Mouse (Mus musculus): Measurements from ENCODE around the gene Myh14.
A peak's percentile ranks its signal among the peaks of the same experiment; 100 is the strongest.

The Myh14 gene

GRCm38 (mm10) chr7:44572956-44573484, 97.6 kb downstream of the Myh14 start:
- DNase-seq = no peak

DNA sequence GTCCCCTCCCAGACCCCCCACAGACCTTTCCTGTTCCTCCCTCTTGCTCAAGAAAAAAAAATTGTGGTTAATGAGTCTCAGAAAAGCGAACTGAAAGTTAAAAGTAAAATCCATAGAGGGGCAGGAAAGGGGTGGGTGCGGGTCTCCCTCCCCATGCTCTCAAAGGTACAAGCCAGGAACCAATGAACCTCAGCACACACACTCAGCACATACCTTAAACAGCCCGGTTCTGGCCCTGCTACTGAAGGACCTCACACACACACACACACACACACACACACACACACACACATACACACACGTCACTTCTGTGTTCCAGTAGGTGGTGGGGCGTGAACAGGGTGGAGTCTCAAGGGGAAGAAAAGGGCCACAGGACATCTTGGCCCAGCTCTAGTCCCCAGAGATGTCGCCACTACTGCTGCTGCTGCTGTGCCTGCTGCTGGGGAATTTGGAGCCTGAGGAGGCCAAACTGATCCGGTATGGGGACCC, 98.4 kb downstream of the Myh14 start, which contains the start of gene Napsa:
Napsa (plus strand) TSS at position 168 of the 489 bp plus-strand sequence.
- no peak for DNase-seq

GRCm38 (mm10) chr7:44571811-44572210, 98.8 kb downstream of the Myh14 start:
- no peak for DNase-seq

- no peak for DNase-seq
These were observed 99.7 kb downstream of the Myh14 start for GRCm38 (mm10) chr7:44570989-44571388.

- DNase-seq = no peak
These were observed 101.8 kb downstream of the Myh14 start for GRCm38 (mm10) chr7:44568803-44569202.

DNA sequence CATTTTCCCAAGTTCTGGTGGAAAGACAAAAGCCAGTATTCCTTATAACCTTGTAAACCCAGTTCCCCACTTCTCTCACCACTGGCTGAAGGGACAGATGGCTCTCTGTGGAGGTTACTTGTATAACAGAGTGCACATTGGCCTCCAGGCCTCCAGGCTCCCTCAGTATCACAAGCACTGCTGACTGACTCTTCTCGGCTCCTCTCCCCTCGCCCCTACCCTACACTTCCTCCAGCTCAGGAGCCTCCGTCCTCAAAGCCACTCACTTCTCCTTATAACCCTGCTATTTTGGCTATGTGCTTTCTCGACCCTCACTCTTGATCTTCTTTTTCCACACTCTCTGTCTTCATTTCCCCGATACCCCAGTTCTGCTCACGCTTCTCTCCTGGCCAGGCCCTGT, 105.2 kb downstream of the Myh14 start:
- DNase-seq = no peak

GRCm38 (mm10) chr7:44564486-44564885, 106.2 kb downstream of the Myh14 start:
- no peak for DNase-seq

DNA sequence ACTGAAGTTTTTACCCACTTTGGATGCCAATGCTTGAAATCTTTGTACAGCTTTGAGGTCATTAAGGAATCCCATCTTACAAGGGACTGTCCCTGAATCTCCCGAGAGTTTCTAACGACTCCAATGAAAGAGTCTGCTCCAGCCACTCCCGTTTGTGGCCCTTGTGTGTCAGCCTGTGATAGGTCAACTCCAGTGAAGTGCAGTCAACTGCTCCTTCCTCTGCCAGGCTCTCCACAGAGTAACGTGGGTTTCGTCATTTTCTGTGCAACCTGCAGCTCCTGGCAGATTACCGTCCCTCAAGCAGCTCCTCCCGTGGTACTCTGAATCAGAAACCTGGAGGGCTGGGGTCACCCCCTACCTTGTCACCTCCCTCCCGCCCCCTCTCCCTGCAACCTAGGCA, 107.4 kb downstream of the Myh14 start:
- no peak for DNase-seq

DNA sequence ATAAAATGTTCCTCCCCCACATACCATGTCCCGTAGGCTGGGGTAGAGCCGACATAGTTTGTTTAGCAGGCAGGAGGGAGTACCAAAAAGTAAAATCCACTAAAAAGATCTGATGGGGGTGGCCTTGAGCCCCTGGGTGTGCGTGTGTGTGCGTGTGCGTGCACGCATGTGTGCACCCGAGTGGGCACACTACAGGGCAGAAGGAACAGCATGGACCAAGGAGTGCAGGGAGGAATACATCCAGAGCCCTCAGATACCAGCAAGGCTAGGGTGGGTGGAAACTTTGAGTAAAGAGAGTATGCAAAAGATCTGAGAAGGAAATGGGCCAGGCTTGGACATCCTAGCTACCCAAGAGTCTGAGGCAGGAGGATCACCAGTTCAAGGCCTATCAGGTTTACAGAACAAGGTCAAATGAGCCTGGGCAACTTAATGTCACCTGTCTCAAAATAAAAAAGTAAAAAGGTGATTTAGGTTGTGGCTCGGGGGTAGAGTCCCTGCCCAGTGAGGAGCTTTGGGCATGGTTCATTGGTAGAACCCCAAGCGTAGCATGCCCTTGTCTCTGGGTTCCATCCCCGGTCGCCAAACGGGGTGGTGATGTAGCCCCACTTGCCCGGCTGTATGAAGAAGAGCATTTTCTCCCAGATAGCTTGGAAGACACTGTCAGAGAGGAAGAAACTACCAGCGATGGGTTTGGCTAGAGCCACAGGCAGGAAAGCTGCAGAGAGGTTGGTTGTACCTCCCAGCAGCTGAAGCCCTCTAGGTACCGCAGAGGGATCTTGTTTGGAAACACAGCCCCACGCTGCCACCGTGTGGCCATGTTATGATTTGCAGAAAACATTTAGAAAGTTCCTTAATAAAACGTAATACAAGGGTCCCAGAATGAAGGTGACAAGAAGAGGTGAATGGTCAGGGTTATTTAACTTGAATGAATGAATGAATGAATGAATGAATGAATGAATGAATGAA, 109.9 kb downstream of the Myh14 start:
- peak; percentile 93 to 94 for DNase-seq

GRCm38 (mm10) chr7:44557629-44558028, 113.0 kb downstream of the Myh14 start:
- DNase-seq = no peak

Data from cerebellum, postnatal 10 days (tissue).